Mouse (Mus musculus): ENCODE data around the gene Gprin1. TPM values are rescaled to one million over a fixed set of nuclear protein-coding genes. Genes with fewer than 3 reads are reported as not detected.

Gprin1 gene
- polyA plus RNA-seq, 1 experiment from 2014 or later = 15.6 TPM

DNA sequence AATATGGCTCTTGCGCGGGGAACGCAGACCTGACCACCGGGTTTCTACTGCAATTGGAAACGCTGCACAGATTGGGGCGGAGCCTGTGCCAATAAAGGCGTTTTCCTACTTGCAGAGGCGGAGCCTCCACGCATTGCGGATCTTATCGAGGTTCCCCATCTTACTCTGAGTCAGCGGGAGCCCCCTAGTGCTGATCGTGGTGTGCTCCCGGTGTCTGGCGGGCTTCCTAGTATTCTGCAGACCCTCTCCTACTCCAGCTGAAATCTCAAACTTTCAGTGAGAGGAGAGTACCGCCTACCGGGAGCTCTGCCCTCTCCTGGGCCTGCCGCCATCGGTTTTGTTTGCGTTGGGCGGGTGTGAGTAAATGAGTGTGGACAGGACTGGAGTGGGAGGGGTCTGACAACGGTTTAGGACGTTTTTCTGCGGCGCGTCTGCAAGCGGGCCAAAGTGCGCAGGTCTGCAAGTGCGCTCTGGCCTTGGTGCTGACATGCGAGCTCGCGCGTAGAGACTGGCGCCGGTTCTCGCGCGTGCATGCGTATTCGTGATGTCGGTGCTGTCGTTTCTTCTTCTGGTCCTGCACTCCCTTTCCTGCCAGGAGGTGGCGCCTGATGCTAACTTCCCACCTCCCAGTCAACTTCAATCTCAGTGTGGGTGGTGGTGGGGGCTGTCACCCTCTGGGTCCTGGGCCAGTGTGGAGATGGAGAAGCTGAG lies 8.5 kb upstream of the Gprin1 start:
- under 1% methylated on average over 43 of the region's 43 CpGs for WGBS
- Histone ChIP-seq H3K9me3 (no peaks in the 10 kb centered on the region), H3K9ac (replicated peaks) (peak overlapping the region; percentile 57), H3K27me3 (0 out of 2 replicates have a peak, but pooled peaks cover under 1% of the 10 kb centered on the region), H3K4me3 (peak overlapping the region; percentile 55), H3K4me2 (replicated peaks) (peak overlapping the region; percentile 84), H3K36me3 (no peaks in the 10 kb centered on the region), H3K4me1 (peaks cover 69% of the 10 kb centered on the region), H3K27ac (replicated peaks) (peak overlapping the region; percentile 97)
- ATAC-seq (replicated peaks) = peak; percentile 83

DNA sequence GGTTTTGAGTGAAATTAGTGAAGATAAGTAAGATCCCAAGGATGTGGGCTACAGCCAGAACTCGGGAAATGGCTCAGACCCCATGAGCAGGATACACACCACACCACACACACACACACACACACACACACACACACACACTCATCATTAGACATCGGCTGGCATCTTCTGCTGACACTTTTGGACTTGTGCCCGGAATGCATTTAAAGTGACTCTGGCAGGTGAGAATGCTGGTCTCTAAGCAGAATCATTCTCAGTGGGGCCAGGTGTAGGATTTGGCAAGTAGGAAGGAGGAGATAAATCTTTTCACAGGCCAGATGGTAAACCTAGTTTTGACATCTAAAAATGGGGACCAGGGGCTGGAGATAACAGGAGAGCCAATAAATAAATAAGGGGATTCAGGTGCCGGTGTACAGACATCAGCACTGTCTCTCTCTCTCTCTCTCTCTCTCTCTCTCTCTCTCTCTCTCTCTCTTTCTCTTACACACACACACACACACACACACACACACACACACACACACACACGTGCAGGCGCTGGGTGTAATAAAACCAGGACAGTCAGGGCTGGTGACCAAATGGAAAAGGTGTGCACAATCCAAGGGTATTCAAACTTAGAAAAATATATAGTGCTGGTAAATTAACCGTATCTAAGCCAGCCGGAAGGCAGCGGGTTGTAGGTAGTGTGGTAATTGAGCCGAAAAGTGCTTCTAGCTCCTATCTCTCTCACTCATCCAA lies 7.6 kb upstream of the Gprin1 start:
- H3K36me3 ChIP-seq = no peaks in the 10 kb centered on the region
- H3K9me3 ChIP-seq = no peaks in the 10 kb centered on the region
- peaks cover 78% of the 10 kb centered on the region for H3K4me1 ChIP-seq
- no peaks in the 10 kb centered on the region for H3K27me3 ChIP-seq
- H3K27ac ChIP-seq (replicated peaks) = peak overlapping the region; percentile 97
- H3K9ac ChIP-seq (replicated peaks) = peak overlapping the region; percentile 49
- 20% methylated on average over 10 of the region's 10 CpGs for WGBS
- ATAC-seq (replicated peaks) = no peak
- H3K4me2 ChIP-seq (replicated peaks) = peak overlapping the region; percentile 84
- H3K4me3 ChIP-seq = peak overlapping the region; percentile 55

- Histone ChIP-seq H3K36me3 (no peaks in the 10 kb centered on the region), H3K27me3 (peaks cover 5% of the 10 kb centered on the region; the same call in 1 of the 2 replicates), H3K9me3 (no peaks in the 10 kb centered on the region), H3K4me3 (no peak overlapping the region), H3K4me1 (peaks cover 80% of the 10 kb centered on the region), H3K27ac (replicated peaks) (peak overlapping the region; percentile 97), H3K9ac (replicated peaks) (no peak overlapping the region), H3K4me2 (replicated peaks) (no peak overlapping the region)
- no peak for ATAC-seq (replicated peaks)
- 83% methylated on average over 8 of the region's 8 CpGs for WGBS
These were observed 6.6 kb upstream of the Gprin1 start for GRCm38 (mm10) chr13:54756156-54756712.

DNA sequence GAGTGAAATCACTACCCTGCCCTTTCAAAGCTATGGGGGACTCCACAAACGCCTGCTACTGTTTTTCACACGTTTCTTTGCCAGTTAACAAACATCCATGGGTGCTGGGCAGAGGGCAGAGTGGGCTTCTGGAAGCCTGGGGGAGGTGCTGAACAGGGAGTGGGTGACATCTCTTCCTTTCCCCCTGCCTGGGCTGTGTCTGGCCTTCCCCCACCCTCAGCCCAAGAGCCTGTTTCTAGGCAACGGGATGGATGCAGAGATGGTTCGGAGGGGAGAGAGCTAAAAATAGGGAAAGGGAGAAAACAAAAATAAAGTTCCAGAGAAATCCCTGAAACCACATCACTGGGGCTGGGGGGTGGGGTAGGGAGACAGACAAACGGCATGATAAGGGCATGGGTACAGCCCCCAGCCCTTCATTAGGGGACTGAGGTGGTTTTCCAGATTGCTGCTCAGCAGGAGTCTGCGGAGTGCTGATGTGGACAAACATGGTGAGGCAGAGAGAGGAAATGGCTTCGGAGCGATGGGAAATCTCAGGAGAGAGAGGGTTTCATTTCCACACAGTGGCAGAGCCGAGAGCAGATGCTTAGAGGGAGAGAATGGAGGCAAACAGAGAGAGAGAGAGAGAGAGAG lies 5.6 kb upstream of the Gprin1 start:
- Histone ChIP-seq H3K9me3 (no peaks in the 10 kb centered on the region), H3K4me1 (peaks cover 78% of the 10 kb centered on the region), H3K27me3 (peaks cover 5% of the 10 kb centered on the region; the same call in 1 of the 2 replicates), H3K36me3 (no peaks in the 10 kb centered on the region), H3K9ac (replicated peaks) (no peak overlapping the region), H3K27ac (replicated peaks) (peak overlapping the region; percentile 82), H3K4me3 (no peak overlapping the region), H3K4me2 (replicated peaks) (peak overlapping the region; percentile 21)
- ATAC-seq (replicated peaks) = no peak
- 15% methylated on average over 9 of the region's 9 CpGs for whole genome bisulfite sequencing

DNA sequence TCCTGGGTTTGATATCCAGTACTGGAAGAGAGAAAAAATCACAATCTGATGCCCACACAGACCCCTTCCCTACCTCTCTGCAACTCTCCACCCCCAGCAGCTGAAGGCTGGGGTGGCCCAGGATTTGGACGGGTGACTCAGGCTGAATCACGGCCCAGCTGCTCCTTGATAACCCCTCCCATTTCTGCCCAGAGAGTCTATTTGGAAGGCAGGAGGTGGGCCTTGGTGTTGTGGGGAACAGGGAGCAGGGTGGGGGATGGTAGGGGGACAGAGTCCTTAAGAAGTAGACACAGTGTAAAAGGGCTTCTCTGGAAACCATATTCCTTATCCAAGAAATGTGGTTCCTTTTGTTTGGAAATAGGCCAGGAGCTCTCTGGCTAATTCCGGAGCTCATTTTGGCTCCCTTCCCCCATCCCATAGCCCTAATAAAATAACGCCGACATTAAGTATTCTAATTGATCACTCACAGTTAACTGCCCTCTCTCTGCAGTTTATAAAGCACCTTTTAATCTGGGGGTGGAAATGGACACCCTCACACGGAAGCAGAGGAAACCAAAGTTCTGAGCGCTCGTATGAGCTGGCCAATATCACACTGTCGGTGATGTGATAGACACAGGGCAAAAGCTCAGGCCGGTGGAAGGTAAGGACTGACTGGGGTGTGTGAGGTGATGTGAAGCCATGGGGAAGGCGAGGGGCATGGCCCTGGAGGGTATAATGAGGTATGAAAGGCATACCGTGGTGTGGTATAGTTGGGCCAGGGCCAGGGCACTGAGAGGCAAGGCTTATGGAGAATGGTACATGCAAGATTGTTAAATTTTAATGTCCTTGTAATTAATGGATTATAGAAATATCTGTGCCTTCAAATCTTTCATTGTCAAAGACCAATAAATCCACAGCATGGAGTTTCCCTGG lies 4.8 kb upstream of the Gprin1 start:
- H3K36me3 ChIP-seq = no peaks in the 10 kb centered on the region
- H3K9ac ChIP-seq (replicated peaks) = no peak overlapping the region
- peaks cover 5% of the 10 kb centered on the region; the same call in 1 of the 2 replicates for H3K27me3 ChIP-seq
- WGBS = 31% methylated on average over 12 of the region's 12 CpGs
- H3K27ac ChIP-seq (replicated peaks) = peak overlapping the region; percentile 82
- no peak overlapping the region for H3K4me3 ChIP-seq
- H3K4me2 ChIP-seq (replicated peaks) = no peak overlapping the region
- ATAC-seq (replicated peaks) = no peak
- H3K9me3 ChIP-seq = no peaks in the 10 kb centered on the region
- peaks cover 75% of the 10 kb centered on the region for H3K4me1 ChIP-seq

DNA sequence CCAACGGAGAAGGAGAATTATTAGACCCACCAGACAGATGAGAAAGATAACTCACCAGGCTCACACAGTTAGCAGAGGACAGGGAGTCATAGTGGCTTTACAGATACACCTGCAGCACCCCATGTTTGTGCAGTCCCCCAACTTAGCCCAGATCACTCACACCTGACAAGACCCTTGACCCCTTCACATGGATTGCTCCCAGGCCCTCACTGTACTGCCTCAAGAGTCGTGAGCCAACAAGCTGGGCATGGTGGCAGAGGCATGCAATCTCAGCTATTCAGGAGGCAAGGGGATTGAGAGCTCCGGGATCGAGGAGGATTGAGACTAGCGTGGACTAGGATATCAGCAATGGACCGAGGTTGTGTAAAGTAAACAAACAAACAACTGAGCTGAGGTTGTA lies 4.1 kb upstream of the Gprin1 start:
- Histone ChIP-seq H3K9me3 (no peaks in the 10 kb centered on the region), H3K4me3 (no peak overlapping the region), H3K36me3 (no peaks in the 10 kb centered on the region), H3K9ac (replicated peaks) (no peak overlapping the region), H3K27ac (replicated peaks) (no peak overlapping the region), H3K4me1 (peaks cover 70% of the 10 kb centered on the region), H3K27me3 (peaks cover 5% of the 10 kb centered on the region; the same call in 1 of the 2 replicates), H3K4me2 (replicated peaks) (no peak overlapping the region)
- ATAC-seq (replicated peaks) = no peak
- WGBS = 58% methylated on average over 6 of the region's 6 CpGs

DNA sequence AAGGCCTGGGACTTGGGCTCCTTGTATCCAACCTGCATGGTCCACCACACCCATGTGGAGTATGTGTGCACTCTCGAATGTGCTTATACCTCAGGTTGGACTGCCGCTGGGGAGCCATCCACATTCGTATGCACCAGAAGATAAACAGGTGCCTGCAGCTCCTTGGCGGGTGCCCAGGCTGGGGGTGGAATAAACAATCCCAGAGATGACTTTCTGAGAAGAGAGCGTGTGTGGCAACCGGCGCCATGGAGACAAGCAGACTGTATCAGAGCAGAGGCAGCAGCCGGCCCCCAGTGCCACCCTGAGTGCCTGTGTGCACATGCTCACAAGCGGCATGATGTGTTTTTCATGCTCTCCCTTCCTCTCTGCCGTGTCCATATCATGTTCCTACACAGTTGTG lies 3.0 kb upstream of the Gprin1 start:
- Histone ChIP-seq H3K27ac (replicated peaks) (no peak overlapping the region), H3K27me3 (peaks cover 5% of the 10 kb centered on the region; the same call in 1 of the 2 replicates), H3K36me3 (no peaks in the 10 kb centered on the region), H3K9me3 (no peaks in the 10 kb centered on the region), H3K4me1 (peaks cover 72% of the 10 kb centered on the region), H3K4me2 (replicated peaks) (no peak overlapping the region), H3K4me3 (no peak overlapping the region), H3K9ac (replicated peaks) (no peak overlapping the region)
- no peak for ATAC-seq (replicated peaks)
- WGBS = 45% methylated on average over 10 of the region's 10 CpGs

DNA sequence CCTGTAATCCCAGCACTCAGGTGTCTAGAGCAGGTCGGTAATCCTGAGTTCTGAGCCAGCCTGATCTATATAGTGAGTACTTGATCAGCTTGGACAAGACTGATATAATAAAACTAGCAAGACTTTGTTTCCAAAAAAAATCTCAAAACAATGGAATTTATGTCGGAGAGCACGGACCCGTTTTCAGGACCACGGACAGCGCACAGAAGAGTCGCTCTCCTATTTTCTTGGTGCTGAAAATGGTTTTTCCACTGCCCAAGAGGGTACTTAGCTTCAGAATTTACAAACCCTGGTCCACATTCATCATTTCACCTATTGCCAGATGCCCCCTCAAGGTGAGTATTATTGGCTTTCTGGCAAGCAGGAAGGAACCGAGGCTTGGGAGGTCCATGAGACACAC lies 1.0 kb upstream of the Gprin1 start:
- Histone ChIP-seq H3K4me2 (replicated peaks) (no peak overlapping the region), H3K4me3 (no peak overlapping the region), H3K27ac (replicated peaks) (no peak overlapping the region), H3K27me3 (peaks cover 5% of the 10 kb centered on the region; the same call in 1 of the 2 replicates), H3K36me3 (no peaks in the 10 kb centered on the region), H3K9me3 (no peaks in the 10 kb centered on the region), H3K4me1 (peaks cover 71% of the 10 kb centered on the region), H3K9ac (replicated peaks) (no peak overlapping the region)
- WGBS = 8% methylated on average over 8 of the region's 8 CpGs
- ATAC-seq (replicated peaks) = no peak

DNA sequence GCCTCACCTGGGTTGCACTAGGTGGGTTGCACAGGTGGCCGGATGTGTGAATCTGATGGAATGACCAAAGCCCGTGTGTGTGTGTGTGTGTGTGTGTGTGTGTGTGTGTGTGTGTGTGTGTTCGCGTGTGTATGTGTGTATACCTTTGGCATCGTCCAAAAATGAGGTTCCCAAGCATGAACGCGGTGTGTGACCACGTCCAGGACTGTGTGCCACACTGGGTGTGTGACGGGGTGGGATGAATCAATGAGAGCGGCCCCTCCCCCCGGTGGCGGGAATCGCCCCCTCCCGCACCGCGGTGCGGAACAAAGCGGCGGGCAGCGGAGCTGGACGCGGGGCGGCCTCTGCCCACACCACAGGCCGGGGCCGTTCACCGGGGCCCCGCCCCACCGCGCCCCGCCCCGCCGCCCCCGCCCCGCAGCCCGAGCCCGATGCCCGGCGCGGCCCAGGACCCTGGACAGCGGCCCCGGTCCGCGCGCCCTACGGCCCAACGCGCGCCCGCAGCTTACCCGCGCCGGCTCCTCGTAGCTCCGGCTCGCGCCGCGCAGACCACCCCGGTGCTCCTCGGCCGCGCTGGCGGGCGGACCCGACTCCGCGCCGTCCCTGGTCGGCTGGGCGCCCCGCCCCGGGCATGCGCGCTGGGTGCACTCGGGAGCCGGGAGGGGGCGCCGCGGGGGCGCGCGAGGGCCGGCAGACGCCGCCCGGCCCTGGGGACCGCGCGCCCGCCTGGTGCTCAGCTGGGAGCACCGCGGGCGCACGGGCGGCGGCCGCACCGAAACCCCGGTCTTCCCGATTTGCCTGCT lies 412 bp downstream of the Gprin1 start:
- H3K9ac ChIP-seq (replicated peaks) = peak overlapping the region; percentile 76
- H3K27ac ChIP-seq (replicated peaks) = peak overlapping the region; percentile 91
- no peaks in the 10 kb centered on the region for H3K36me3 ChIP-seq
- peak; percentile 92 for ATAC-seq (replicated peaks)
- WGBS = 2% methylated on average over 48 of the region's 100 CpGs
- peak overlapping the region; percentile 69 for H3K4me2 ChIP-seq (replicated peaks)
- H3K4me3 ChIP-seq = peak overlapping the region; percentile 77
- no peaks in the 10 kb centered on the region for H3K9me3 ChIP-seq
- peaks cover 5% of the 10 kb centered on the region; the same call in 1 of the 2 replicates for H3K27me3 ChIP-seq
- H3K4me1 ChIP-seq = peaks cover 66% of the 10 kb centered on the region

- Histone ChIP-seq H3K9ac (replicated peaks) (peak overlapping the region; percentile 76), H3K27ac (replicated peaks) (peak overlapping the region; percentile 91), H3K4me1 (peaks cover 63% of the 10 kb centered on the region), H3K4me2 (replicated peaks) (peak overlapping the region; percentile 69), H3K36me3 (0 out of 2 replicates have a peak, but pooled peaks cover 4% of the 10 kb centered on the region), H3K4me3 (peak overlapping the region; percentile 77), H3K27me3 (peaks cover 5% of the 10 kb centered on the region; the same call in 1 of the 2 replicates), H3K9me3 (no peaks in the 10 kb centered on the region)
- 25% methylated on average over 10 of the region's 10 CpGs for WGBS
- ATAC-seq (replicated peaks) = peak; percentile 24
These were observed 983 bp downstream of the Gprin1 start for GRCm38 (mm10) chr13:54748721-54749060.
